Mouse (Mus musculus): Measurements from ENCODE around the gene Ezr.
"Not testable (repeated sequence)": the region's sequence is repeated elsewhere in the genome, so short reads cannot be mapped to it uniquely, and the experiment has no call there.

Gene Ezr

DNA sequence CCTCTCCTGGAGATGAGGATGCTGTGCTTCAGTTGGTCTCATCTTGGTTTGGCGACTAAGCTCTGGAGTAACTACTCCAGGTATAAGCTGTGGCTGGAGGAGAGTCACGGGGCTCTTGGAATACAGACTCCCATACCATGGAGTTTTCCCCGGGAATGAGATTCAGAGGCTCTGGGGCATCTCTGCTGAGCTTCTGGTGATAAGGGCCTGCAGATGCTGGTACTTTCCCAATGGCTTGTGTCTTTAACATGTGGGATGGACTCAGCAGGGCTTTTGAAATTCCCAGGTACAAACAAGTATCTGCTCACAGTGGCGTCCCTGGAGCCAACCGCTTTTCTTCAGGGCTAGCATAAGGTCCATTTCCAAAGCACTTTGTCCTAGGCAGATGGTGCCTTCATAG lies 75.2 kb downstream of the Ezr start:
- not testable (repeated sequence) for DNase-seq (ENCODE audit: low spot score)

DNA sequence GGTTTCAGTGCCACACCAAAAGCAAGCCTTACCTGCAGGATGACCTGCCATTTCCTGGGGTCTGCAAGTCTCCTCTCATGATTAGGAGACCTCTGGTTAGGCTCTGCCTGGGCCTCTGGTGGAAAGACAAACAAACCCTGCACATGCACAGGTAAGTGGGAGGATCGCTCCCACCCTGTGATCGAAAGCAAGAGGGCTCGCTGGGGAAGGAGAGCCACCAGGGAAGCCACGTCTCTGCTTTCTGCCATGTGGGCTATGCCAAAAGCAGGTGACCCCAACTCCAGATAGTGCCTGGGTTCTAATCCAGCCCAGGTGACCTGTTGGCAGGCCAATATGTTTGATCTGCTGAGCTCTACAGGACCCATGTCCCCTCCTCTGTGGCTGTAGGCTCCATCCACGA lies 76.1 kb downstream of the Ezr start:
- not testable (repeated sequence) for DNase-seq (ENCODE audit: low spot score)

DNA sequence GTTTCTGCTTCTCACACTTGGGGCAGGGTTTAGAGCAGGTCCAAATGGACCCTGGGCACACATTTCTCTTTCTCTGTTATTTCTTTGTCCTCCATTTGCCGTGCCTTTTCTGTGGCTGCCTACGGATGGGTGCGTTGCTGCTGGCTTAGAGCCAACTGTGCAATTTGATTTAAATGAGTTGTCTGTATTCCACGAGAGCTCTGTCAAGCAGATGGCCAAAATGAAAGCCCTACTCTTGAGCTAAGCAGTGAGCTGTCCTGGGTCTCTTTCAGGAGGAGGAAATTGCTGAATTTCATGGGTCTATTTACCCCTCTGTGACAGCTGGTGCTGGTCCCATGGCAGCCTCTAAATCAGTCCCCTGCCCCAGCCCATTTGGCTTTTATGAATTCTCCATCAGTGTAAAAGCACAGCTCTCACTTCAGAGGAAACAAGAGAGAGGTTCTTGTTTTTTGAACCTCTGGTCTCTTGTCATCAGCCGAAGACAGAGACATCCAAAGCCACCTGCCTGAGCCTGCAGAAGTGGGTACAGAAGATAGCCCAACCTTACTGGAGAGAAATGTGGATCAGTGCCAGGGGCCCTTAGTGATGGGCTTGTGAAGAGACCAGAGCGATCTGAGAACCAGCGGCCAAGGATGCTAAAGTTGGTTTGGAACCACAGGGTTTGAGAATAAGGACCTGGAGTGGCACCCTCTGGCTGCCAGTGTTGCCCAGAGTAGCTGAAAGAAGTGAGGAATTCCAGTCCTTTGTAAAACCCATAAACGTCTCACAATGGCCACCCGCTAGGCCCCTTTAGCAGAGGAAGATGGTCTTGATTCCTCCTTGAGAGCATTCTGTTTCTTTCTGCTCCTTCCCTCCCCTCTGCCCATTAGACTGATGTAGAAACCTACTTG lies 79.0 kb downstream of the Ezr start:
- DNase-seq (ENCODE audit: low spot score): not testable (repeated sequence)

DNA sequence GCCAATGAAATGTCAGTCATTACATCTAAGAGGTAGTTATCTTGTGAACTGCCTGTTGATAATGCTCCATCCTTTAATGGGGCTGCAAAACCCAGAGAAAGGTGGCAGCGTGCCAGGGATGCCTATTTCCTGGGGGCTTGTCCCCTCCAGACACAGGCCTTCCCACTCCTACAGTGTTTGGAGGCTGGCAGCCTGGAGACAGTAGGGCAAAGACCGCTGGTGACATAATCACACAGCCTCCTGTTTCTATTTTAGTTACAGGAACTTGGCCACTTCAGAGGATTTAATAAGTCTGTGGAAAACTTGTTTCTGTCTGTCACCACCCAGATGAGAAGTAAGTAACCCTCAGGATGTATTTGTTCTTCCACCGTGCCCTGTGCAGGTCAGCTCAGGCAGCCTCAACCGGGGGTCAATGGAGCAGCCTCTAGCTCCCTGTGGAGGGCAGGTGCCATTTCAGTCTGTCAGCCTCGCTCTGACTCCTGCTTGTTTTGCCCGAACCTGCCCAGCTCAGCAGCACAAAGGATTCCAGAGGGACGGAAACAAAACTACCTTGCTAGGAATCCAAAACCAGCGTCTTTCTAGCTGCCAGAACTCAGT lies 79.9 kb downstream of the Ezr start:
- DNase-seq (ENCODE audit: low spot score): not testable (repeated sequence)

DNA sequence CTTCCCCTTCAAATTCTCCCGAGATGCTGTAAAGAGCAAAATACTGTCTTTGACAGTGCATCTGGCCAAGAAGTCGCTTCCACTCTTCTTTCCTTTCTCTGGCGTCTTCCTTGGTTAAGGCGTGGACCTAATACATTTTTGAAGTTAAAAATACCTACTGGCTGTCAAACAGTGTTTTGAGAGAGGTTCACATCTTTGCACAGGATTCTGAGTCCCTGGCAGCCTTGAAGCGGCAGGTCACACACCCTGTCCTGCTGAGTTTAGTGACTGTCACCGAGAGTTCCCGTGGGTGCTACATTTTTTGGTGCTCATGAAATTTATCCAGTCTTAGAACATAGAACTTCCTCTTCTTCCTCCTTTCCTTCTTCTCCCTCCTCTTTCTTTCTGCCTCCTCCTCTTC lies 82.5 kb downstream of the Ezr start:
- not testable (repeated sequence) for DNase-seq (ENCODE audit: low spot score)

DNA sequence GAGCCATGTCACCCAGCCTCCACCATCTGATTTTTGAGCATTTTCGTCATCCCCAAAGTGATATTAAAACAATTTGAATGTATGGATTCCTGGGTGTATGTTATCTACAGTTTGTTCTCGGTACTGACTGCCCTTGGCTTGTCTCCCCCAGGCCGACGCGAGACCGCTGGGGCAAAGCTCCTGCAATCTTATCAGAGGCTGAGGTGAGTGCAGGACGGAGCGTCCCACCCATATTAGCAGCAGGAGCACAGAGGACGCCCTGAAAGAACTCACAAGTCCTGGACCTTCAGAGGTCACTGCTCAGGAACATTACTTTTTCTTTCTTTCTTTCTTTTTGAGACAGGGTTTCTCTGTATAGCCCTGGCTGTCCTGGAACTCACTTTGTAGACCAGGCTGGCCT lies 83.1 kb downstream of the Ezr start:
- DNase-seq (ENCODE audit: low spot score): not testable (repeated sequence)

DNA sequence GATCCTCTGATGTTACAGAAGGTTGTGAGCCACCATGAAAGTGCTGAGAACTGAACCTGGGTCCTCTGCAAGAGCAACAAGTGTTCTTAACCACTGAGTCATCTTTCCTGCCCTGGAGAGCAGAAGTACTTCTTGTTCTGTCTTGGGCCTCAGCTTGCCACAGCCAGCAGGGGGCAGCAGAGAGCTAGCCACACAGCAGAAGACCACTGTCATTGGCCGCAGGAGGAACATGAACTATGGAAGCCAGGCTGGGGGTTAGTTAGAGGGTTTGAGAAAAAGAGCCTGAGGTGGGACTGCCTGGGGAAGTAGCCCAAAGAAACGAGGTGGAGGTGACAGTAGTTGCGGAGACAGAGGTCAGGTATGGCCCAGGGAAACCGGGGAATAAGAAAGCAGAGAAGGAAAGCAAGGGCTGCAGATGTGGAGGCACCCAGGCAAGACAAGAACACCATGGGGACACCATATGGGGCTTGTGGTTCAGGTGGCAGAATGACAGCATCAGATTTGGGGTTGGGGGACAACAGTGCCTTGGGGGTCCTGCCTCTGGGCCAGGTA lies 85.3 kb downstream of the Ezr start:
- peak; percentile 53 for DNase-seq (ENCODE audit: low spot score)

DNA sequence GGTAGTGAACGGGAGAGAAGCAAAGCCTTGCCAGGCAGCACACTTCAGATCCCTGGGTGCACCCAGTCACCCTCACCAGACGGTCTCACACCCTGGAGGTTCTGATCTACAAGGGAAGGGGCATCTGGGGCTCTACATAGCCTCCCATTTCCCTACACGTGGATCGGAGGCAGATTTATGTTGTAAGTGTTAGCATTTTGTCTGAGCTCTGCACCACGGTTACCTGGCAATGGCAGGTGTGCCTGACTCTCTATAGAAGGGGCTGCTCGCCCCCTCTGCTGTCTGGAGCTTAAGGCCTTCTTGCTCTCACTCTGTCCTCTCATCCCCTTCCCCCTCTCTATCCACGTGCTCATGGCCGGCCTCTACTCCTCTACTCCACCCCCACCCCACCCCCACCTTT lies 86.1 kb downstream of the Ezr start:
- DNase-seq (ENCODE audit: low spot score): not testable (repeated sequence)

DNA sequence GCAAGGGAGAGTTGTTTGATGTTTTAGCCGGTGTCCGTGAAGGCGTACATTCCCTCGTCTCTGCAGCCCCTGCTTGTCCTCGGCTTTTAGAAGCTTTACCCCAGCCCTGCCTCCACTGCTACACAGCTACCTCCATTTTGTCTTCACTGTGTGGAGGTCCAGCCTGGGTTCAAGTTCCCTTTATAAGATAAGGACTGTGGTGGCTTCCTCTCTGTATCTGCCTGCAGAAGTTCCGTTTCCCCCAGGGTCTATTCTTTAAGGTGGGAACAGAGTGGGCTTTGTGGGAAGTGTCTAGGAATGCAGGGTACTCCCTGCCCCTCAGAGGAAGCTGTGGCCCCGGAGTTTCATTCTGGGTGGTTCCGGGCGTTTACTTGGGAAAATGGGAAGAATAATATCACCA lies 86.9 kb downstream of the Ezr start:
- not testable (repeated sequence) for DNase-seq (ENCODE audit: low spot score)

DNA sequence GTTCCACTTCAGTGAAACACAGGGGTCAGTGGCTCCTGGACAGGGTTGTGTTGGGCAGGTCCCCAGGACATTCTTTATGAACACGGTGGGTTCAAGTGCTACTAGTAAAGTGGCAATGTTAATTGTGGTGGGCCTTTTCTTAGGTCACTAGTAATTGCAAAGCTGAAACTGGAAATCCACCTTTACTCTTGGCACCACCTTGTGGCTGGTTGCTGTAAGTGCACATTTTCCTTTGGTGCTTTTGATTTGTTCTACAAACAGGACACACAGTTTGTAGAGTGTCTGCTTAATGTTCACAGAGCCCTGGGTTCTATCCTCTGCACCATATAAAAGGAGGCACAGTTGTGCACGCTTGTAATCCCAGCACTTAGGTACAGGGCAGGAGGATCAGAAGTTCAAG lies 91.0 kb downstream of the Ezr start:
- DNase-seq (ENCODE audit: low spot score): peak; percentile 95

DNA sequence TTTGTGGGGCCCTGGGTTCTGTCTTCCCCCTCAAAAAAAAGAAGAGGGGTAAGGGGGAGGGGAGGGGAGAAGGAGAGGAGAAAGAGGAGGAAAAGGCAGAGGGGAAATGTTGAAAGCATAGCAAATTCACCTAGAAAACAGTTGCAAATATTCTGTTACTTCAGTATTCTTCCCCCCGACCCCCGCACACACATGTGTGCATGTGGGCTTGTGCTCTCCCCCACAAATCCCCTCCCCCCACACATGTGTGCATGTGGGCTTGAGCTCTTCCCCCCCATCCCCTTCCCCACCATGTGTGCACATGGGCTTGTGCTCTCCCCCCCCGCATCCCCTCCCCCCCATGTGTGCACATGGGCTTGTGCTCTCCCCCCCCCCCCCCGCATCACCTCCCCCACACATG lies 93.2 kb downstream of the Ezr start:
- DNase-seq (ENCODE audit: low spot score): not testable (repeated sequence)
